Mouse (Mus musculus) kidney, adult 2 months (tissue): Measurements from ENCODE around the gene A730071L15Rik.

Experiments
- CTCF ChIP-seq: fragments of 200-500 bp; conservative IDR thresholded peaks from 2 replicates; pipeline ENCODE4 v1.5.1; 2011; ENCODE audit warnings: low read depth, mild to moderate bottlenecking, control low read depth, low read length, moderate library complexity, mixed read lengths; ENCODE audit not compliant: insufficient read depth, insufficient read length
- POLR2A ChIP-seq: fragments of 200-500 bp; IDR thresholded peaks from one replicate; pipeline ENCODE4 v1.6.1; 2011; ENCODE audit warnings: low read depth, low read length, control low read depth

- TF ChIP-seq CTCF (peak; percentile 99), POLR2A (no peak)
Measured at GRCm38 (mm10) chr11:6187878-6188277, 12.0 kb upstream of the A730071L15Rik start.
